Mouse (Mus musculus) heart, embryonic 10.5 days (tissue): Measurements from ENCODE around the gene Tbc1d8b. TPM values are rescaled to one million over a fixed set of nuclear protein-coding genes. Genes with fewer than 3 reads are reported as not detected.

ENCODE experiments used
- DNase-seq: peaks from one replicate; pipeline ENCODE4 v3.0.0-alpha.2; 2017; ENCODE audit warnings: low spot score
- H3K27ac ChIP-seq: fragments of 300-500 bp; sonication (generic); 2 replicates; pipeline ENCODE4 v1.5.1; 2016; ENCODE audit warnings: mild to moderate bottlenecking
- H3K27me3 ChIP-seq: fragments of 300-500 bp; sonication (generic); 2 replicates; pipeline ENCODE4 v1.6.1; 2016; ENCODE audit warnings: mild to moderate bottlenecking; ENCODE audit not compliant: poor library complexity, insufficient read depth, severe bottlenecking
- H3K36me3 ChIP-seq: fragments of 300-500 bp; sonication (generic); 2 replicates; pipeline ENCODE4 v1.6.1; 2016; ENCODE audit warnings: mild to moderate bottlenecking, moderate library complexity
- H3K4me1 ChIP-seq: fragments of 300-500 bp; sonication (generic); 2 replicates; pipeline ENCODE4 v1.6.1; 2016; ENCODE audit warnings: mild to moderate bottlenecking
- H3K4me3 ChIP-seq: fragments of 300-500 bp; sonication (generic); 2 replicates; pipeline ENCODE4 v1.5.1; 2016; ENCODE audit warnings: mild to moderate bottlenecking, moderate library complexity
- H3K9me3 ChIP-seq: fragments of 300-500 bp; sonication (generic); 2 replicates; pipeline ENCODE4 v1.6.1; 2016; ENCODE audit warnings: mild to moderate bottlenecking, moderate library complexity
- WGBS: fragments of 180-500 bp; shearing (Covaris S2); methylation state at CpG from one replicate; pipeline ENCODE4 v1.1.7; 2016; 5-methylcytosine and 5-hydroxymethylcytosine counted together
- polyA plus RNA-seq: library from polyadenylated mRNA; unstranded; fragments of >200 nt; fragmentation: Nextera tagmentation; extraction: Ambion mirVana; gene quantifications from 2 replicates; pipeline ENCODE4 v1.2.1, GENCODE M21; 2016

Gene Tbc1d8b
- polyA plus RNA-seq, 1 experiment from 2014 or later, result 1.2 TPM

DNA sequence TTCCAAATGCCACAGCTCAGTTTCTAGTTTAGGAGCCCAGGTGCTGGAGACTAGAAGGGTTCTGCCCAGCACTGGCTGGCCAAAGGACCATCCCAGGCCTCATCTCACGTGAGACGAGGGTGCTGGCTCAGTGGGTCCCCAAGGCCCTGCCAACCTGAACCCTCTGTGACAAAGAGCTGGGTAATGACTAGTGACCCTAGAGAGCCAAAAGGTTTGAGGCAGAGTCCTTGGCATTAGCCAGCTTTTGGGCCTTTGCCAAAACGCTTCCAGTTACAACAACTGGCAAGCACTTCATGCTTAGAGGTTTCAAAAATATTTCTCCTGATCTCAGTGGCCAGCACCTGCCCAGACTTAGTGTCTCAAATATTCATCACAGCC is 98.2 kb downstream of the Tbc1d8b start:
- Histone ChIP-seq H3K27me3 (peaks cover 16% of the 10 kb centered on the region), H3K4me3 (no peak overlapping the region), H3K9me3 (no peaks in the 10 kb centered on the region), H3K4me1 (peaks cover 9% of the 10 kb centered on the region; the same call in 1 of the 2 replicates), H3K36me3 (no peaks in the 10 kb centered on the region), H3K27ac (no peak overlapping the region)
- 60% methylated on average over 3 of the region's 3 CpGs for WGBS
- no peak for DNase-seq

DNA sequence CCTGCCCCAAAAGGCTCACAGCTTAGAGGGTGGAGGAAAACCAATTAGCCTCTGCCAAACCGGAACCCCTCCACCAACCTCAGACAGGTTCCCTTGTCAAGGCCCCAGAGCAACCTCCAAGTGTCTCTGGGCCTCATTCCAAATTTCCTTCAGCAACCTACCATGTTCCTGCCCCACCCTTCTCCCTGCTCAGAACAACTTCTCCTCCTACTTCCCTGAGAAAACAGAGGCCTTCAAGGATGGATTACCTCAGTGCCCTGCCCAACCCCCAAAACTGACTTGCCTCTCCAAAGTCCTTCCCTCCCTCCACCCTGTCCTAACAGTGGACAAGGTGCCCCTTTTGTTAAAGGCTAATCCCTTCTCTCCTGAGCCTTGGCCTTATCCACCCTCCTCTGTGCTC is 101.0 kb downstream of the Tbc1d8b start:
- Histone ChIP-seq H3K4me3 (no peak overlapping the region), H3K27ac (no peak overlapping the region), H3K4me1 (peaks cover 6% of the 10 kb centered on the region; the same call in 1 of the 2 replicates), H3K27me3 (peaks cover 8% of the 10 kb centered on the region), H3K36me3 (no peaks in the 10 kb centered on the region), H3K9me3 (no peaks in the 10 kb centered on the region)
- DNase-seq, result peak; percentile 39
- WGBS, result 36% methylated on average over 1 of the region's 1 CpGs

DNA sequence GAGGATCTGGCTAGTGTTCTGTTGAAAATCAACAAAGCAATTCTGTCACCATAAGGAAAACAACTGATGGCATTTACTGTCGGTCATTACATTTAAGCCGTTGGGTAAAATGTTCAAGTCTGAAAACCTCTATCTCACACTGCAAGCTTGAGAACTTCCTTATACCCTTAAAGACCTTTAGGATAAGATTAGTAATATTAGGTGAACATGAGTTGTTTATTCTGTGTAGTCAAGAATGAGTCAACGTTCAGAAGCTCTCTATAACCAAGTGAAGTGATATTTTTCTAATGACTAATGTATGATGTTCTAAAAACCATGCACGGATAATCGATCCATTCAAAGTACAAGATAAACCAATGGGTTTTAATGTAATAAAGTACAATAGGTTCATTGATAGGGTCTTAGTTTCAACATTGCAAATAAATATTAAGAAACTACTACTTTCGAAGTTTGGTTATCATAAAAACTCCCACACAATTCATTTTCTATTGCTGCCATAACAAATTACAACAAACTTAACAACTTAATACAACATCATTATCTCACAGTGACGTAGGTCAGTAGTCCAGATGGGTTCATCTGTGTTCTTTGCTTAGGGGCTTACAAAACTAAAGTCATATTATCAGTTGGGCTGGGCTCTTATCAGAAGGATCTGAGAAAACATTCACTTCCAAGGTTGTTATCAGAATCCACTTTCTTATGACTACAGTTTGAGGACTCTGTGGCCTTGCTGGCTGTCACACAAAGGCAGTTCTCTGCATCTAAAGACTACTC is 109.5 kb downstream of the Tbc1d8b start:
- Histone ChIP-seq H3K9me3 (no peaks in the 10 kb centered on the region), H3K4me1 (no peaks in the 10 kb centered on the region), H3K4me3 (no peak overlapping the region), H3K36me3 (no peaks in the 10 kb centered on the region), H3K27ac (no peak overlapping the region), H3K27me3 (0 out of 2 replicates have a peak, but pooled peaks cover 5% of the 10 kb centered on the region)
- WGBS, result 79% methylated on average over 7 of the region's 7 CpGs
- DNase-seq, result no peak

DNA sequence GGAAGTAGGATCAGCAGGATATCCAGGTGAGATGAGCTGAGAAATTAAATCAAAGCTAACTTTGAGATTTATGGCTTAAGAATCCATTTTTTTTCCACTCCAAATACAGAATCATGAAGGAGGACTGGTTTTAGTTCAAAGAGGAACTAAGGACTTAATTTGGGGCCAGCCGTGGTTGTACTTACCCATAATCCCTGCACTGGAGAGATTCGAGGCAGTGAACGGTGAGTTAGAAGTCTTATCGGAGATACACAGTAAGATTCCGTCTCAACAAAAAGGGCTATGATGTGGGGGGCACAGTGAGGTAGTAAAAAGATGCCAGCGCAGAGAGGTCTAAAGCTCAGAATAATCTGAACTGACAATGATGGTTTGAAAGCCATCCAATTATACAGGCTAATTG is 111.2 kb downstream of the Tbc1d8b start:
- Histone ChIP-seq H3K27ac (no peak overlapping the region), H3K36me3 (no peaks in the 10 kb centered on the region), H3K9me3 (no peaks in the 10 kb centered on the region), H3K4me1 (no peaks in the 10 kb centered on the region), H3K27me3 (peaks cover 8% of the 10 kb centered on the region; the same call in 1 of the 2 replicates), H3K4me3 (no peak overlapping the region)
- no peak for DNase-seq
- 87% methylated on average over 6 of the region's 6 CpGs for WGBS

DNA sequence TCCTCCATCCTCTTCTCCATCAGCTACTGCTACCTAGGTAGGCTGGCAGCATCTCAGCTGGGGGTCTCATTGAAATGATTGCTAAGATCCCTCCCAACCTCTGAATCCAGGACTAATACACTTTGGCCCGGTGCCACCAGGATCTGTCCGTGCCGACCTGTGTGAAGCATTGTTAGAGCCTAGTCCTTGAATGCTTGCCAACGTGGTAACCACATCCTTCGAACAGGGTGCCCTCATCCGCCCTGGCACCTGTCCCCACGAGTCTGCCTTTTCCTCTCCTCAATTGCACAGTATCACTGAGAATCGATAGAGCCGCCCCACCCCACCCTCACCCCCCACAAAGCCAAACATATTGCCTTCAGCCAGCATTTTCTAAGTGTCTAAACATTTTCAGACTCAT is 113.1 kb downstream of the Tbc1d8b start:
- peaks cover 9% of the 10 kb centered on the region; the same call in 1 of the 2 replicates for H3K27me3 ChIP-seq
- no peaks in the 10 kb centered on the region for H3K4me1 ChIP-seq
- WGBS, result 83% methylated on average over 9 of the region's 9 CpGs
- no peaks in the 10 kb centered on the region for H3K36me3 ChIP-seq
- no peak overlapping the region for H3K4me3 ChIP-seq
- H3K9me3 ChIP-seq, result no peaks in the 10 kb centered on the region
- DNase-seq, result no peak
- no peak overlapping the region for H3K27ac ChIP-seq

DNA sequence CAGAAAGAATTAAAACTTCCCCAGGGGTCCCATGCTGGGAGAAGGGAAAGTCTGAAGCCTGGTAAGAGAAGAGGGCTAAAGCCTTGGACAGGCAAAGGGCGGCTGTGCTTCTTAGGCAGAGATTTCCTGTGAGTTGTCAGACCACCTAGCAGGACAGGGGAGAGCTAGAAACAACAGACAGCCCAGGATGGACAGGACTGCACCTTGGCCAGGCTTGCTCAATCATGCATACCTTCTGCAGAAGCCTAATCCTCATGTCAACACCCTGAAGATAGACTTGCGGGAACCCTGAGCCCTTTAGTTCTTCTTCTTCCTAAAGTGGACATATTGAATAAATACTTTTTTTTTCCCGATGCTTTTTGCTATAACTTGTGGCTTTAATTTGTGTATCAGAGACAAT is 115.2 kb downstream of the Tbc1d8b start:
- H3K27me3 ChIP-seq, result peaks cover 9% of the 10 kb centered on the region; the same call in 1 of the 2 replicates
- no peaks in the 10 kb centered on the region for H3K9me3 ChIP-seq
- no peak for DNase-seq
- no peak overlapping the region for H3K27ac ChIP-seq
- no peaks in the 10 kb centered on the region for H3K36me3 ChIP-seq
- no peaks in the 10 kb centered on the region for H3K4me1 ChIP-seq
- WGBS, result 67% methylated on average over 3 of the region's 3 CpGs
- H3K4me3 ChIP-seq, result no peak overlapping the region

DNA sequence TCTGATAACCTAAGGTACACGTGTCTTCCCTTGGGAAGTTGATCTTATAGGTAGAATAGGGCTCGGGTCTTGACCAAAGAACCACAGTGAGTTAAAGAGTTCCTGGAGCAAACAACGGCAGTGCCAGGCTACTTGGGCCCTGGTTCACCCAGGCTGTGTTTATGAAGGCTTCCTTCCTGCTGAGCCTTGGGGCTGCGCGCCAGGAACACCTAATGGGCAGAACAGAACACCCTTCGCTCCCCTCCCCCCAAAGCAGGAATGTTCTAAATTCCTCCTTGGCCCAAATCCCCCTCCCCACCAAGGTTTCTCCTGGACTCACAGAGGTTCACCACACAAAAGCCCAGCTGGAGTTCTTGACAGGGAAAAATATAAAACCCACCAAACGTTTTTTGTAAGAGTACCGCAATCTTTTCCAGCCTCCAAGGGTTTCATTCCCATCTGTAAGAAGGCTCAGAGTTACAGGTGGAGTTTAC is 115.6 kb downstream of the Tbc1d8b start, which contains the start of gene Cldn2:
Cldn2 (plus strand) TSS at position 423 of the 473 bp plus-strand sequence.
- DNase-seq, result no peak
- no peaks in the 10 kb centered on the region for H3K4me1 ChIP-seq
- H3K27ac ChIP-seq, result no peak within 1 kb of the TSS
- H3K27me3 ChIP-seq, result peaks cover 9% of the 10 kb centered on the region; the same call in 1 of the 2 replicates
- H3K4me3 ChIP-seq, result no peak within 1 kb of the TSS
- 60% methylated on average over 8 of the region's 8 CpGs for WGBS
- H3K36me3 ChIP-seq, result no peaks in the 10 kb centered on the region
- no peaks in the 10 kb centered on the region for H3K9me3 ChIP-seq

Other genes starting within 250 kb of the Tbc1d8b start
- 1.6 and 1.7 TPM in 2 replicates for gene D330045A20Rik, start 204.6 kb upstream of the Tbc1d8b start, polyA plus RNA-seq
- gene Rnf128, start 121.7 kb upstream of the Tbc1d8b start, polyA plus RNA-seq, result 23.3 and 23.4 TPM in 2 replicates
- 0.45 TPM in 1 of 2 replicates, not detected in the other for gene Gm15013, start 29.5 kb downstream of the Tbc1d8b start, polyA plus RNA-seq
- gene Ripply1, start 97.4 kb downstream of the Tbc1d8b start, polyA plus RNA-seq, result not detected in 2 replicates
- gene Cldn2, start 115.8 kb downstream of the Tbc1d8b start, polyA plus RNA-seq, result 0.30 TPM in 1 of 2 replicates, not detected in the other
- 10.1 and 12.6 TPM in 2 replicates for gene Morc4, start 186.7 kb downstream of the Tbc1d8b start, polyA plus RNA-seq